Mouse (Mus musculus): ENCODE results near the gene Kcnab3. TPM values are rescaled to one million over a fixed set of nuclear protein-coding genes. Genes with fewer than 3 reads are reported as not detected.

The Kcnab3 gene
- polyA plus RNA-seq, 1 experiment from 2014 or later: 5.1 TPM

DNA sequence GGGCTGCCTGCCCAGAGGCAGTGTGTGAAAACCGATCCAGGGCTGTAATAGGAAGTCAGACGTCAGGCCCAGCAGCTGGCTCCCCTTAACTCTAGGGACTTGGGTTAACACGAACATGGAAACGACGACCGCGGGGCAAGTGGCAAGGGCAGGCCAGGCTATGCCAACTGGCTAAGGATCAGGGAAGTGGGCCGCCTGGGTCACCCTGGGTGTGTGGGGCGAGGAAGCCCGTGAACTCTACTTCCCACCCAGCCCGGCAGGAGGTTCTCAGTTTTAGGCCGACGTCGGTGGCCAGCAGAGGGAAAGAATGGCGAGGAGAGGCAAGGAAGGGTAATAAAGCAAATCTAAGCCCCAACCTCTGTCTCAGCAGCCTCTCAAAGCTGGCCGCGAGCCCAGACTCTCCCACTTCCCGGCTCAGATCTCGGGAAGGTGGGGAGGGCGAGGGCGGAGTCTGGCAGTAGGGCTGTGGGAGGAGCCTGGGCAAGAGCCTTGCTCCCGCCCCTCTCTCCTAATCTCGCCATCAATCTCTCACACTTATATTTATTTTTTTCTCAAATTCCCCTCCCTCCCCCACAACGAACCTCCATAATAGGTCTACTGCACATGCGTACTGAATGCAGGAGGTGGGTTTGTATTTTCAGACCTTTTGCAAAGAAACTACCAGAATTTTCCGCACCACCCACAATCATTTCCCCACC lies 40.2 kb downstream of the Kcnab3 start:
- ATAC-seq (replicated peaks): peak; percentile 84

GRCm38 (mm10) chr11:69366855-69367615 lies 41.0 kb downstream of the Kcnab3 start:
- H3K36me3 ChIP-seq: peaks cover 19% of the 10 kb centered on the region
- peak overlapping the region; percentile 100 for H3K9ac ChIP-seq (replicated peaks)
- no peak for ATAC-seq (replicated peaks)
- H3K27ac ChIP-seq (replicated peaks): peak overlapping the region; percentile 100
- peak overlapping the region; percentile 95 for H3K4me2 ChIP-seq (replicated peaks)
- under 1% methylated on average over 22 of the region's 22 CpGs for WGBS
- H3K27me3 ChIP-seq: no peaks in the 10 kb centered on the region
- peaks cover 61% of the 10 kb centered on the region for H3K4me1 ChIP-seq
- peak overlapping the region; percentile 94 for H3K4me3 ChIP-seq
- no peaks in the 10 kb centered on the region for H3K9me3 ChIP-seq

More for the DNA sequence above, 40.2 kb downstream of the Kcnab3 start:
- peaks cover 55% of the 10 kb centered on the region for H3K4me1 ChIP-seq
- peak overlapping the region; percentile 100 for H3K27ac ChIP-seq (replicated peaks)
- no peaks in the 10 kb centered on the region for H3K9me3 ChIP-seq
- H3K4me2 ChIP-seq (replicated peaks): peak overlapping the region; percentile 95
- peak overlapping the region; percentile 94 for H3K4me3 ChIP-seq
- under 1% methylated on average over 26 of the region's 26 CpGs for WGBS
- peaks cover 26% of the 10 kb centered on the region for H3K36me3 ChIP-seq
- H3K27me3 ChIP-seq: no peaks in the 10 kb centered on the region
- H3K9ac ChIP-seq (replicated peaks): peak overlapping the region; percentile 100

DNA sequence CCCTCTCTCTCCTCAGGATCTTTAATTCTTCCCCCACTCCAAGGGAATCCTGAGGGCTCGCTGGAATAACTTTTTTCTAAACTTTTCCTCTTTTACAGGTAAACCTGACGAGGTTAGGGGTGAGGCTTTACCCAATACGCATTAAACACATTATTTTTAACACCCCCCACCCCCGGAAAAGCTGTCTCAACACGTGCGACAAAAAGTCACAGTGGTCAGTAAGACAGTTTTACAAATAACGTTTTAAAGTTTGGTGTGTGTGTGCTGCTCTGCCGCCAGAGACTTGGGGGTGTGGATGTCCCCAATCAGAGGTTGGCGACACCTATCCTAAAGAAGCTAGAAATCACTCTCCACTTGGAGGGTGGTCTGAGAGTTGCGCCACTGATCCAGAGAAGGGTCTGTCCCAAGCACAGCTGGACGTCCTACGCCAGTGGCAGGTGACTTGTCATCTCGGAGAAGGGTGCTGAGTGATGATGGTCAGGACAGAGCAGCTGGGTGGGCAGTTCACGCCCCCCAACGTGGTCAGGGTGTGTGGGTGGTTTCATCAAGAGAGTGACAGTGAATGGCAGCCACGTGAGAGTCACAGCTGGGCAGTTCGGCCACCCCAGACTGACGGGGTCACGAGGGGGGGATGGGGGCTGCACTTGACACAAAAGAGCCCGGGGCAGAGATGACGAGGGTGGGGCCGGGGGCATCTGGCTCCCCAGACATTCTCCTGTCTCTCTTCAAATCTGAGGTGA lies 41.7 kb downstream of the Kcnab3 start:
- Histone ChIP-seq H3K4me3 (peak overlapping the region; percentile 94), H3K27ac (replicated peaks) (peak overlapping the region; percentile 100), H3K36me3 (peaks cover 11% of the 10 kb centered on the region), H3K27me3 (no peaks in the 10 kb centered on the region), H3K9ac (replicated peaks) (peak overlapping the region; percentile 100), H3K4me1 (peaks cover 66% of the 10 kb centered on the region), H3K4me2 (replicated peaks) (peak overlapping the region; percentile 95), H3K9me3 (no peaks in the 10 kb centered on the region)
- no peak for ATAC-seq (replicated peaks)
- WGBS: under 1% methylated on average over 22 of the region's 22 CpGs

DNA sequence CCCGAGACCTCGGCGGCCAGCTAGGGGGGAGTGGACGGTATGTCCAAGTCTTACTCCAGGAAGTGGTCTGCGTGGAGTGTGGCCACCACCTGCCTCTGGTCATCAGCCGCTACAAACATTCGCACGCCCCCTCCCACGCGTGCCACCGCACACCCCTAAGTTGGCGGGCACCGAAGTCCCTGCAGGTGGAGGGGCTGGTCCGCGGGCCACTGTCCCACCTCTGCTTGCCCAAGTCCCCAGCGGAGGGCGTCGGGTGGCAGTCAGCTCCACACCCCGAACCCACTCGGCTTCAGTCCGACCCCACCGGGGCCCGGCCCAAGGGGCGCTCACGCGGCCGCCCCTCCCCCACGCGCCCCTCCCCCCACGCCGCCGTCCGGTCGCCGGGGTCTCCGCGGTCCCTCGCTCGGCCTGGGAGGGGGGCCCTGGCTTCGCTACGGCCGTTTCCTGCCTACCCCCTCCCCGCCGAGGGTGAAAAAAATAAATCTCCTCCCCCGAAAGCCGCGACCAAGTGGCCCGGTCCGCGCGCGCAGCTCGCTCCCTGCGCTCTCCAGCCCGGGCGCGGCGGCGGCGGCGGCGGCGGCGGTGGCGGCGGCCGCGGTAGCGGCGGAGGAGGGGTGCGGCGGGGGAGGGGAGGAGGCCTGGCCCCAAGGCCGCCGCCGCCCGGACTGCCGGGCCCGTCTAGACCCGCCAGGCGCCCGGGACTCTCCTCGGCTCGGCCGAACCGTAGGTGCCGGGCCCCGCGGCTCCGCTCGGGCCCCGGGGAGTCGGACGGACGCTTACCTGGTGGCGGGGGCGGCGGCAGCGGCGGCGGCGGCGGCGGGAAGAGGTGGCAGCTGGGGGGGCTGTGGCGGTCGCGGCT lies 42.5 kb downstream of the Kcnab3 start:
- Histone ChIP-seq H3K4me2 (replicated peaks) (peak overlapping the region; percentile 95), H3K9ac (replicated peaks) (peak overlapping the region; percentile 100), H3K27me3 (no peaks in the 10 kb centered on the region), H3K4me3 (peak overlapping the region; percentile 94), H3K9me3 (no peaks in the 10 kb centered on the region), H3K4me1 (peaks cover 69% of the 10 kb centered on the region), H3K27ac (replicated peaks) (peak overlapping the region; percentile 100), H3K36me3 (peaks cover 3% of the 10 kb centered on the region; the same call in 1 of the 2 replicates)
- no peak for ATAC-seq (replicated peaks)
- under 1% methylated on average over 83 of the region's 106 CpGs for WGBS

- Histone ChIP-seq H3K27ac (replicated peaks) (peak within 1 kb of the TSS; percentile 100), H3K36me3 (0 out of 2 replicates have a peak, but pooled peaks cover under 1% of the 10 kb centered on the region), H3K4me2 (replicated peaks) (peak within 1 kb of the TSS; percentile 95), H3K4me3 (peak within 1 kb of the TSS; percentile 94), H3K27me3 (no peaks in the 10 kb centered on the region), H3K9me3 (no peaks in the 10 kb centered on the region), H3K9ac (replicated peaks) (peak within 1 kb of the TSS; percentile 100), H3K4me1 (peaks cover 62% of the 10 kb centered on the region)
- 2% methylated on average over 10 of the region's 34 CpGs for WGBS
- ATAC-seq (replicated peaks): no peak
Observed at GRCm38 (mm10) chr11:69369215-69369989, 43.3 kb downstream of the Kcnab3 start, which contains the start of gene Chd3. TSS of gene Chd3 (minus strand) at chr11:69369406.

DNA sequence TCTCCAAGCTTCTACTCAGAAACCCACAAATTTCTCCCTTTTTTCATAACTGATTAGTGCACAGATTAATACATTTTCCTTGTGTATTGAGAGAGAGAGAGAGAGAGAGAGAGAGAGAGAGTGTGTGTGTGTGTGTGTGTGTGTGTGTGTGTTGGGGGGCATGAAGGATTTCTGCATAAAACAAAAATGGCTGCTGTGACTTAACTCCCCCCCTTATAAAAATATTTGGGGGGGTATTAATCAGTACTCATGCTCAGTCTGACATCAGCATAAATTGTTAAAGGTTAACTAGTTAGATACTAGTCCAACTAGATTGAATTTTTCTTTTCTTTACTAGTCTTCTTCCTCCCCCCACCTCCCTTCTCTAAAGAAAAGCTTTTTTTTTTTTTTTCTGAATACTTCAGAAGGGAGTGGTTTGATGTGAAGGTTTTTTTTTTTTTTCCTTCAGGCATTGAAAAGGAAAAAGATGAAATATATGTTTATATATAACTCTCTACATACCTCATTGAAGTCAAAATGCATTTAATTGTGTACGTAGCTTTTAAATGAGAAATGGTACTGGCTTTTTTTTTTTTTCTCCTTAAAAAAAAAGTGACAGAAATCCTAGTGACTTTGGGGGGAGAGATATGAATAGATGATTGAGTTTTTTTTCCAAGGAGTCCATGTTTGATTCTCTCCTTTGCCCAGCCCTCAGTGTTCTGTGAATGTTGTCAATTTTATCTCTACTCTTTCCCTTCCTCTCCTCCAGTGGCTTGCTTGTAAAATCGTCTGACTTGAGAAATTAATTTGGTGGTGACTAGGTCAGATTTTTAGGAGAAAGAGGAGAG lies 44.1 kb downstream of the Kcnab3 start:
- H3K27me3 ChIP-seq: no peaks in the 10 kb centered on the region
- H3K4me1 ChIP-seq: peaks cover 54% of the 10 kb centered on the region
- 14% methylated on average over 2 of the region's 2 CpGs for WGBS
- no peaks in the 10 kb centered on the region for H3K36me3 ChIP-seq
- peak overlapping the region; percentile 95 for H3K4me2 ChIP-seq (replicated peaks)
- H3K4me3 ChIP-seq: peak overlapping the region; percentile 94
- no peak for ATAC-seq (replicated peaks)
- H3K9ac ChIP-seq (replicated peaks): peak overlapping the region; percentile 100
- peak overlapping the region; percentile 100 for H3K27ac ChIP-seq (replicated peaks)
- no peaks in the 10 kb centered on the region for H3K9me3 ChIP-seq

- Histone ChIP-seq H3K4me2 (replicated peaks) (peak overlapping the region; percentile 33), H3K27ac (replicated peaks) (peak overlapping the region; percentile 93), H3K4me3 (0 out of 2 replicates have a peak overlapping the region, but pooled peaks have one; percentile 7), H3K9me3 (no peaks in the 10 kb centered on the region), H3K36me3 (no peaks in the 10 kb centered on the region), H3K4me1 (peaks cover 48% of the 10 kb centered on the region), H3K27me3 (no peaks in the 10 kb centered on the region), H3K9ac (replicated peaks) (0 out of 2 replicates have a peak overlapping the region, but pooled peaks have one; percentile 24)
- ATAC-seq (replicated peaks): no peak
- 15% methylated on average over 9 of the region's 9 CpGs for whole genome bisulfite sequencing
Observed at GRCm38 (mm10) chr11:69370817-69371215, 44.8 kb downstream of the Kcnab3 start.

DNA sequence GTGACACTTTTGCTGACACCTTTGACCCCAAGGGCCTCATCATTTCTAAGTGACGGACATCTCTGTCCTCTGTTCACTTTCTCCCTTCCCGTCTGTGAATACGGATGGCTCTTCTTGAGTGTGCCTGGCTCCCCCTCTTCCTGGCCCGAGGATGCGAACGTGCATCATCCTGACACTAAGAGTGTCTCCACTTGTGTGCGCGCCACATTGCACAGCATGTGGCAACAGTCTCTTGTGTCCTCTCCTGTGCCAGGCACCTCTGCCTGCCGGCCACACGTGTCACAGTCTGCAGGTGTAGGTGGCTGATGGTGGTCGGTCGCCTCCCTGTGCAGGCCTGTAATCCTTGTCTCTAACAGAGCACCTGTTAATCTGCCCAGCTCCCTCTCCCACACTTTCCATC lies 45.5 kb downstream of the Kcnab3 start:
- peak overlapping the region; percentile 19 for H3K4me3 ChIP-seq
- H3K27ac ChIP-seq (replicated peaks): peak overlapping the region; percentile 93
- H3K36me3 ChIP-seq: no peaks in the 10 kb centered on the region
- WGBS: 30% methylated on average over 12 of the region's 12 CpGs
- 0 out of 2 replicates have a peak overlapping the region, but pooled peaks have one; percentile 14 for H3K9ac ChIP-seq (replicated peaks)
- H3K4me1 ChIP-seq: peaks cover 43% of the 10 kb centered on the region
- no peaks in the 10 kb centered on the region for H3K27me3 ChIP-seq
- ATAC-seq (replicated peaks): peak; percentile 8; the same call in 1 of the 2 replicates
- H3K9me3 ChIP-seq: no peaks in the 10 kb centered on the region
- H3K4me2 ChIP-seq (replicated peaks): peak overlapping the region; percentile 33

DNA sequence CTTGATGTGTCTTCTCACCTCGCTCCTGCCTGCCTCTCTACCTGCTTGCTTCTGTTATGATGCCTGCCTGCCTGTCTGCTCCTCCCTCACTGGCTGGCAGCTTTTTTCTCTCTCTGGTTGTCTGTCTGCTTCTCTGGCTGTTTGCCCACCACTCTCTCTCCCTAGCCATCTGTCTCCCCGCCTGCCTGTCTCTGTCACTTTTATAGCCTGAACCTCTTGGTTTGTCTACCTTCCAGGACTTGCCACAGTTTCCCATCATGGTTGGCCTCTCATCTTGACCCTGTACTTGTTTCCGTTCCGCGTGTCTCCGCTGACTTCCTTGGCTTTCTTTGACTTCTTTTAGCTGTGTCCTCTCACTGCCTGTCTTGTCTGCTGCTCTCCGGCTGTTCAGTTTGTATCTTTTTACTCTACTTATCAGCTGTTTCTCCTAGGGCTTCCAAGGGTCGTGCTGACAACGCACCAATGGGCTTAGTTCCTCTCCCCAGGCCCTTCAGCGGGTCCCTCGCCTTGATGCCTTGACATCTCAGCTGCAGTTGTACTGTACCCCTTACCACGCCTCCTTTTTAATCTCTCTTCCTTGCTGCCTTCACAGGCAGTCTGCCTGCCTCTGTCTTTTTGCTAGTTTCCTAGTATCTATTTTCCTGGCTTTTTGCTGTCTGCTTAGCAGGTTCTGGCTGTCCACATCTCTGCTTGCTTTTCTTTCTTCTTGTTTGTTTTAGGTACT lies 46.2 kb downstream of the Kcnab3 start:
- ATAC-seq (replicated peaks): peak; percentile 65
- H3K9ac ChIP-seq (replicated peaks): peak overlapping the region; percentile 14; the same call in 1 of the 2 replicates
- H3K4me2 ChIP-seq (replicated peaks): peak overlapping the region; percentile 33
- no peaks in the 10 kb centered on the region for H3K36me3 ChIP-seq
- H3K27ac ChIP-seq (replicated peaks): peak overlapping the region; percentile 93
- peak overlapping the region; percentile 19 for H3K4me3 ChIP-seq
- no peaks in the 10 kb centered on the region for H3K27me3 ChIP-seq
- WGBS: 37% methylated on average over 12 of the region's 12 CpGs
- no peaks in the 10 kb centered on the region for H3K9me3 ChIP-seq
- H3K4me1 ChIP-seq: peaks cover 42% of the 10 kb centered on the region

Data from forebrain, embryonic 15.5 days (tissue).